Mouse (Mus musculus) thymus, adult 2 months (tissue): ENCODE data around the gene Neb. TPM values are rescaled to one million over a fixed set of nuclear protein-coding genes. Genes with fewer than 3 reads are reported as not detected.
A peak's percentile ranks its signal among the peaks of the same experiment; 100 is the strongest.

Source experiments
- DNase-seq: peaks from one replicate; pipeline ENCODE4 v3.0.0; 2021
- H3K27ac ChIP-seq: fragments of 200-500 bp; 2 replicates; pipeline ENCODE4 v1.5.1; 2012; ENCODE audit warnings: low read length, control low read depth; ENCODE audit not compliant: control insufficient read depth, insufficient read depth
- H3K27me3 ChIP-seq: fragments of 200-500 bp; 2 replicates; pipeline ENCODE4 v1.6.1; 2012; ENCODE audit warnings: mild to moderate bottlenecking, low read length, moderate library complexity, mixed read lengths; ENCODE audit not compliant: control insufficient read depth, insufficient read depth
- H3K36me3 ChIP-seq: fragments of 200-500 bp; 2 replicates; pipeline ENCODE4 v1.6.1; 2012; ENCODE audit warnings: mild to moderate bottlenecking, low read length, moderate library complexity; ENCODE audit not compliant: control insufficient read depth, insufficient read depth
- H3K4me1 ChIP-seq: fragments of 200-500 bp; replicated peaks from 2 replicates; pipeline ENCODE4 v1.6.1; 2012; ENCODE audit warnings: low read length; ENCODE audit not compliant: control insufficient read depth, insufficient read depth
- H3K4me3 ChIP-seq: fragments of 200-500 bp; 2 replicates; pipeline ENCODE4 v1.5.1; 2012; ENCODE audit warnings: mild to moderate bottlenecking, low read length, control low read depth, moderate library complexity; ENCODE audit not compliant: control insufficient read depth, insufficient read depth
- CTCF ChIP-seq: fragments of 200-500 bp; IDR thresholded peaks from 2 replicates; pipeline ENCODE4 v1.5.1; 2012; ENCODE audit warnings: mild to moderate bottlenecking, control low read depth, low read length, moderate library complexity, borderline replicate concordance; ENCODE audit not compliant: control insufficient read depth, poor library complexity, insufficient read depth; ENCODE audit errors: extremely low read depth
- POLR2A ChIP-seq: fragments of 200-500 bp; IDR thresholded peaks from 2 replicates; pipeline ENCODE4 v1.6.1; 2012; ENCODE audit warnings: mild to moderate bottlenecking, low read length, control low read depth, moderate library complexity; ENCODE audit not compliant: control insufficient read depth, poor library complexity, insufficient read depth; ENCODE audit errors: extremely low read depth
- WGBS: fragments of 180-500 bp; shearing (Covaris S2); methylation state at CpG from one replicate; pipeline ENCODE4 v1.1.7; 2018; 5-methylcytosine and 5-hydroxymethylcytosine counted together
- polyA plus RNA-seq: library from polyadenylated mRNA; depleted of rRNA; stranded (reverse); fragments of >200 nt; gene quantifications from 2 replicates; pipeline ENCODE4 v1.2.3, GENCODE M21; 2012; rRNA removed

Neb gene
- 0.65 and 0.85 TPM in 2 replicates for polyA plus RNA-seq

DNA sequence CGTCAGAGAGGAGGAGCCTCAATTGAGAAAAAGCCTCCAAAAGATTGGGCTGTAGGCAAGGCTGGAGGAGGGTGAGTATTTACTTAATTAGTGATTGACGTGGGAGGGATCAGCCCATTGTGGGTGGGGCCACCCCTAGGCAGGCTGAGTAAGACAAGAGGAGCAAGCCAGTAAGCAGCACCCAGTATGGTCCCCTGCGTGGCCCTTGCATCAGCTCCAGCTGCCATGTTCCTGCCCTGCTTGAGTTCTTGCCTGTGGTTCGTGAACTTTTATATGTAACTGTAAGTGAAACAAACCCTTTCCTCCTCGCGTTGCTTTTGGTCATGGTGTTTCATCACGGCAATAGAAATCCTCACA lies at the start of gene Neb:
Gene Neb (minus strand): TSS at position 27 of the 357 bp plus-strand sequence.
- H3K27ac ChIP-seq: peak within 1 kb of the TSS; percentile 81
- DNase-seq: peak; percentile 4
- peak within 1 kb of the TSS; percentile 1; the same call in 1 of the 2 replicates for H3K4me3 ChIP-seq
- peaks cover 13% of the 10 kb centered on the region for H3K4me1 ChIP-seq
- 37% methylated on average over 7 of the region's 7 CpGs for WGBS
- H3K27me3 ChIP-seq: no peaks in the 10 kb centered on the region
- TF ChIP-seq POLR2A (no peak), CTCF (no peak)
- no peaks in the 10 kb centered on the region for H3K36me3 ChIP-seq

DNA sequence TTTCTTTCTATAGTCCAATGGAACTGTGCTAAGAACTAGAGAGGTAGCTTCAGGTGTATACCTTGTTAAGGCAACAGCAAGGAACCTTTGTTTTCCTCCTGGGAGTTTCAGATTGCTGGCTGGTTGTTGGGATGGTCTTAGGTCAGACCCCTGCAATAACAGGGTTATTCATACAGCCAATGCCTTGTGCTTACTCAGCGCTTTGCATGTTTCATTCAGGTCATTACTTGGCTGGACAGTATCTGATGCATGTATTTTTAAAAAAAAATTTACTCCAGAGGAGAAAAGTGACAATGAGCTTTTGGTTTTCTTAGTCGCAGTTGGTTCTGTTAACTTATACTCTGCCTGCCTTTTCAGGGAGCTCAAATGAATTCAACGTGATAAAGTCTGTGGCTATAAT lies 49.1 kb upstream of the Neb start:
- no peak overlapping the region for H3K27ac ChIP-seq
- H3K4me1 ChIP-seq: peaks cover 3% of the 10 kb centered on the region; the same call in 1 of the 2 replicates
- WGBS: 96% methylated on average over 3 of the region's 3 CpGs
- no peak for DNase-seq
- no peak overlapping the region for H3K4me3 ChIP-seq
- no peaks in the 10 kb centered on the region for H3K36me3 ChIP-seq
- no peak for TF ChIP-seq CTCF
- no peaks in the 10 kb centered on the region for H3K27me3 ChIP-seq

DNA sequence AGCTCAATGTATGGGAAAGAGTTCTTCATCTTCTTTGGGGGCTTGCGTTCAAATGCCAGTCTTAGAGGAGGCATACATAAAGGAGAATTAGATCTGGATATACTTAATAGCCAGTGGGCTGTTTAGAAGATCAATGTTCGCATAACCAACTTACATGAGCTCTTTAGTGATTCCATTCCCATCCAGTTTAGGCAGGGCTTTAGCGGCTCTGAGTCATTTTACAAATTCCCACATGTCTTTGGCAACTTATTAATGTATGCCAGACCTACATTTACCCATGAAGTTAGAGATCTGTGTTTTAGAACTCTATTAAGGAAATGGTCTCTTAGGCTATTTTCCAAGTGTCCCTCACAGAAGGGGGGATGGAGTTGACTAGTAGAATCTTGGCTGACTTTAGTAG lies 47.8 kb upstream of the Neb start:
- H3K27ac ChIP-seq: no peak overlapping the region
- no peaks in the 10 kb centered on the region for H3K27me3 ChIP-seq
- H3K36me3 ChIP-seq: no peaks in the 10 kb centered on the region
- TF ChIP-seq POLR2A (no peak), CTCF (no peak)
- DNase-seq: no peak
- H3K4me3 ChIP-seq: no peak overlapping the region
- 98% methylated on average over 3 of the region's 3 CpGs for WGBS
- peaks cover 8% of the 10 kb centered on the region for H3K4me1 ChIP-seq

DNA sequence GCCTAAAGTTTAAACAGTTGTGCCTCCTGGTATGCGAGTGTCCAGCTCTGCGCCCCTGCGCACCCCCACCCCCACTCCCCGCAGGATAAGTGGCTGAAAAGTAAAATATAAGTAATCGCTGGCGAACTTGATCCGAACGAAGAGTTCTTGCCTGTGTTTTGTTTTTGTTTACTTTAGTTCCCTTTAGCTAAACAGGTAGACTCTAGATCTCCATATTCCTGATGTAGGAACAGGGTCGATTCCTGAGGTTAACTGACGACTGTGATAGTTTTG lies 47.2 kb upstream of the Neb start:
- peaks cover 9% of the 10 kb centered on the region for H3K4me1 ChIP-seq
- H3K4me3 ChIP-seq: peak overlapping the region; percentile 24; the same call in 1 of the 2 replicates
- no peaks in the 10 kb centered on the region for H3K27me3 ChIP-seq
- H3K36me3 ChIP-seq: no peaks in the 10 kb centered on the region
- TF ChIP-seq CTCF: no peak
- DNase-seq: no peak
- H3K27ac ChIP-seq: no peak overlapping the region
- 37% methylated on average over 10 of the region's 10 CpGs for WGBS

DNA sequence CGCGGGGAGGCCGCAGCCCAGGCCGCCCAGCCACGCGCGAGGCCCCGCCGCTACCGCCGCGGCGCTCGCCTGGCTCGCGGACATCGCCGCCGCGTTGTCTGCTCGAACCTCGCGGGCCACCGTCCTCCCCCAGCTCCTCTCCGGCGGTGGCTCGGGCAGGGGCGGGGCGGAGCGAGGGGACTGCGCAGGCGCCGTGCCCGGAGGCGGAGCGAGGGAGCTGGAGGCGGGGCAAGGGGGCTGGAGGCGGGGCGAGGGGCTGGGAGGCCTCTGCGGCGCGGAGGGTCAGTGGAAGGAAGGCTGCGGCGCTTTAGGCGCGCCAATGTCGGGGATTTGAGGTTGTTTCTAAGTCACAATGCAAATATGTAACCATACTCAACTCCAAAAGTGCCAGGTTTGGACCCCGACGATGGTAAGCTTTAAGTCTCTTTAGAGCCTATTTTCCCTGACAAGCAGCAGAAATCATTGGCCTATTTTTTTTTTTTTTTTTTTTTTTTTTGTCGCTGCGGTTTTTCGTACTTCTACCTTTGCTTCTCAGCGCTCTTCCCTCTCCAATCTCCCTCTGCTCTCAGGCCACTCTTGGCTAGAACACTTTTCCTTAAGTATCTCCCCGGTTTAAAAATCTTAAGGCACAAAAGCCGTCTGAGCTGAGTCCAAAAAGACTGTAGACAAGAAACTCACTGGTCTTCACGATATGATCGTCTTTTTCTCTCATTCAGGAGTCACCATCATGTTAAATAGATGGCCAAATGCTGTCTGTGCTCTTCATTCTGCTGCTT lies 46.7 kb upstream of the Neb start, which contains the start of gene Arl5a:
Gene Arl5a (minus strand): TSS at position 155 of the 776 bp plus-strand sequence.
- Histone ChIP-seq H3K4me1 (peaks cover 9% of the 10 kb centered on the region), H3K27ac (no peak within 1 kb of the TSS), H3K27me3 (no peaks in the 10 kb centered on the region), H3K4me3 (peak within 1 kb of the TSS; percentile 88), H3K36me3 (no peaks in the 10 kb centered on the region)
- DNase-seq: peak; percentile 94
- TF ChIP-seq CTCF (peak; percentile 20; the same call in 1 of the 2 replicates), POLR2A (peak; percentile 76)
- WGBS: under 1% methylated on average over 57 of the region's 57 CpGs

DNA sequence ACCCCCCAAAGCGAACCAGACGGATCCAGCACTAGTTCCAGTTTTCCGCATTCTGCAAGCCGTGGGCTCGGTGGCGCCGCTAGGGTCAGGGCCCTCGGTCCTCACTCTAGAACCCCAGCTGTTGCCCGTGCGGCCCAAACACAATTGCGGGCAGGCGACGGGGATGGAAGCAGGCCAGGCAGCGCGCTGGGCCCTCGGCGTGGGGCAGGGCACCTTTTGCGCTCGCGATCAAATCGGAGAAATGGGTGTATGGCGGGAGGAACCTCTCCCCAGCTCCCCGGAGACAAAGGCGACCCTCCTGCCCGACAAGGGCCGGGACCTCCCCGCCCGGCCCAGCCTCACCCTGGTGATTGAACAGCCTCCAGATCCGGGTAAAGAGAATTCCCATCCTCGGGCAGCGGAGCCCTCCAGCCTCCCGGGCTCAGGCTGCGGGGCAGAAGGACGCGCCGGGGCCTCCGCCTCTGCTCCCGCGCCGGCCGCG lies 46.0 kb upstream of the Neb start:
- no peak for DNase-seq
- no peaks in the 10 kb centered on the region for H3K36me3 ChIP-seq
- H3K27me3 ChIP-seq: no peaks in the 10 kb centered on the region
- H3K4me1 ChIP-seq: peaks cover 9% of the 10 kb centered on the region
- H3K4me3 ChIP-seq: peak overlapping the region; percentile 88
- under 1% methylated on average over 42 of the region's 42 CpGs for WGBS
- no peak overlapping the region for H3K27ac ChIP-seq
- TF ChIP-seq POLR2A (no peak), CTCF (no peak)

DNA sequence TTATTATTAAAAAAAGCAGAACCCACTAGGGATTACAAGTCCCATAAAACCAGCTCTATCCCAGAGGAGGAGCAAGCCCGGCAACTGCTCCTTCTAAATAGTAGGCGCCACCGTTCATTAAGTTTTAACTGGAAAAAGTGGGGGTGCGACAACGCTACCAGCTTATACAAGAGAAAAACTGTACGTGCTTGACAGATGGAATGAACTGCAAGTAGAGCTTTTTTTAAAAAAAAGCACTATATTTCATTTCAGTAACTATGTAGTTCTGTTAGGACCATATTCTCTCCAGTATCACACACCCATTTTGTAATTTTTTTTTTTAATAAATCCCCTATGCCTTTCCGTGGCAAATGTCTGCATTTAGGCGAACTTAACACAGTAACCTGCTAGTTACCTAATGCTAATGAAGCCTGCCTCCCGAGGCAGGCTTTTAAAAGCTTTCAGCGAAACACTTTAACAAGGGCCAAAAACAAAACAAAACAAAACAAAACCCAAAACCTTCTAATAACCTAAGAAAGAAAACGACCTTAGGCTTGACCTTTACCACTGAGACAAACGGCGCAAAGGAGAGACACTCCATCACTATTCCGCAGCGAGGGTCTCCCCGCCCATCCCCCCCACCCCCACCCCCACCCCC lies 45.5 kb upstream of the Neb start:
- H3K4me1 ChIP-seq: peaks cover 9% of the 10 kb centered on the region
- no peak for DNase-seq
- H3K27ac ChIP-seq: no peak overlapping the region
- H3K4me3 ChIP-seq: peak overlapping the region; percentile 88
- no peaks in the 10 kb centered on the region for H3K36me3 ChIP-seq
- TF ChIP-seq CTCF: no peak
- TF ChIP-seq POLR2A: no peak
- H3K27me3 ChIP-seq: no peaks in the 10 kb centered on the region
- 15% methylated on average over 16 of the region's 16 CpGs for WGBS
